Mouse (Mus musculus): ENCODE measurements at regions not wholly inside any gene's neighbourhood (a gene's known extent, or its start where the extent isn't known, plus 50 kb on each side); places are given as distances from the start of the nearest gene placed in this dataset.

DNA sequence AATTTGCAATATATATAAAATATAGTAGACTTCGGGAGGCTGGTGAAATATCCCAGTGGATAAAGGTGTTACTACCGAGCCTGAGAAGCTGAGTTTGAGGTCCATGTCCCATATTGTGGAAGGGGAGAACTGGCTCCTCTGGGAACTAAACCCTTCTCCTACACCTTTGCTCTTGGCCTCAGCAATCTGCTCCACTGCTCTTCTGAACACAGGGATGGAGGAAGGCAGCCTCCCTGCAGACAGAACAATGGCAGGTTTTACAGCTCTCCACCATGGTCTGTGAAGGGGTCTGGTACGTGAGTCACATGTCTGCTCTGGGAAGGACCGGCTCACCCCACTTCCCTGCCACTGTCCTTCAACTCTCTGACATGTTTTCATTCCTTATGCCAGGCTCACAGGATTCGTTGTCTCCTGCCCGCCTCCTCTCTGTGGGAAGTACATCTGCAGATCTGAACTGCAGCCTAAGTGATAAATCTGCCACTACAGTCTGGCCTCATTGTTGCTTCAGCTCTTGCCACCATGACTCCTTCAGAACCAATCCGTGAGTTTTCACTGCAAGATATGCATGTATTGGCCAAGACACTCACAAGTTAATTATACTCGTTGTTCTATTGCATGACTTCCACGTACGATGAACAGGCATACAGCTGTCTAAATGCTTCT, 220.0 kb upstream of the Gm9767 start:
- no peak for DNase-seq (ENCODE audit: low spot score in 2 of 2)

DNA sequence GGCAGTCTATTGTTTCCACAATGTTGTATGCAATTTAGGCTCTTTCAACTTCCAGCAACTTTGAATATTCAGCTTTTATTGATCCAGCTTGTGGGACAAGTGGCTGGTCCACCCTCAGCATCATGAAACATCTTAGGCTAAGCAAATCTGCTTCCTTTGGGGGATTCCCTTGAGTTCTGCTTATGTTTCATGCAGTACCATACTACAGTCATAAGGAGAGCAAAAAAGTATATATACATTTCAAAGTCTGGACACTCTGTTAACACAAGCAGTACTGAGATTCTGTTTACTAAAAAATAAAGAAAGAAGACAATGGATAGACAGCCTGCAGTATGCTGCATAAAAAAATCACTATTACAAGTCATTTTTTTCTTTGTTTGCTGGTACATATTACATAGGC, 233.7 kb upstream of the Gm9767 start:
- DNase-seq (ENCODE audit: low spot score in 2 of 2): no peak

DNA sequence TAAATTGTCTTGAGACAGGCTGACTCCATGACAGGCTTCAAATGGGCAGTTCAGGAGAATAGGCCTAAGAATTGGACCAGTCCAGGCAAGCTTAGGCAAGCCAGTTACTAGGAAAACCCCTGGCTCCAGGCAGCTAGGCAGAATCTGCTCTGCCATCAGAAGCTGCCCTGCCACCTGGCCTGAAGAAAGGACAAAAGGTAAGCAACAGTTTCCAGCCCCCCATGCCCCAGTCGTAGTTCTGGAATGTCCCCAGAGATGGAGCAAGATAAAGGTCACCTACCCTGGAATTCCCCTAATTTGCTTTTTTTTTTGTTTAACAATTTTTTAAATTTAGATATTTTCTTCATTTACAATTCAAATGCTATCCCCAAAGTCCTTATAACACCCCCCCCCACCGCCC, 248.8 kb upstream of the Gm9767 start:
- DNase-seq (ENCODE audit: low spot score in 2 of 2): no peak

DNA sequence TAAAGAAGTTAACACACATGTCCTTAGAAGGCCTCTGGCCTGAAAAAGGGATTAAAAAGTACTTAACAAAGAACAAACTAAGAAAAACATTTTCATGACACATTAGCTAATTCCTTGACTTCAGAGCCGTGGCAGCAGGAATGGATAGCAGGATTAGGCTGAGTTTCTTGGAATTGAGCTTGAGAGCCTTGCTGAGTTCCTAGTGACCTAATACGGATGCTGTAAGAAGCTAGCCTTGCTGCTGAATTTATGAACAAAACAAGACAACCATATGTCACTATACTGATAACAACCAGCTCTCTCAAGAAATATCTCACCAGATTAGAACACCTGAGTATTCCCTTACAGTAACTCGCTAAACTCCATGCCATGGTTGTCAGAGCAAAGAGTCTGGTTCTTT, 268.2 kb upstream of the Smlr1 start:
- no peak for DNase-seq (ENCODE audit: low spot score in 2 of 2)

DNA sequence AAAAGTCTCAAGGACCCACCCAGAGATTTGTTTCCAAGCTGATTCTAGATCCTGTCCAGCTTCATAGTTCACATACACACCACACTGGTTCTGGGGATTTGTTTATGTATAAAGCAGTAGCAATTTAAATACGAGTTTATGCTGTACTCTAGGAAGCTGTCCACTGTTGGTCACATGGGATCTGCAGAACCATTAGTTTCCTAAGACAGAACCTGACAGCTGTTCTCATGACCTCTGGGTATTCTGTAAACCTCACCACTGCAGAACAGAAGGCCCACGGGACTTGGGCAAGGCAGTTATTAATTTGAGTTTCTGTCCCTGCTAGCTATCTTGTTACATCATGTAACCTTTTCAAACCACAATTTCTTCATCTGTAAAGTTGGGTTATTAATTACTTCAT, 265.4 kb upstream of the Smlr1 start:
- no peak for DNase-seq (ENCODE audit: low spot score in 2 of 2)

DNA sequence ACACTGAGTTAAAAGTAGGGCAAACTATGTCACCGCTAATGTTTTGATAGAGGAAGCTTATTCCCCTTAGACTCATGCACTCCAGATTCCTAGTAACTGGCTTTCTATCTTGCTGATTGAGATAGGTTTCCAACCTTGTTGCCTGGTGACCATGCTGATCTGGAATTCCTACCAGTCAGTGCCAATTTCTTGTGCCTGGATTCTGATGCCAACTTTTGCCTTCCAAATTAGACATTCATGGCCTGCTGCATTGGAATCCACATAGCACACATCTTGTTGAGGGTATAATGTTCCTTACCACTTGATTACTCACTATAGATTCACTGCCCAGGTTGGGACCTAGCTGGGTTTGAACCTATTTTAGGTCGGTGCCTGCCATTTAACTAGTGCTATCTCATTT, 262.8 kb upstream of the Smlr1 start:
- DNase-seq (ENCODE audit: low spot score in 2 of 2): no peak

DNA sequence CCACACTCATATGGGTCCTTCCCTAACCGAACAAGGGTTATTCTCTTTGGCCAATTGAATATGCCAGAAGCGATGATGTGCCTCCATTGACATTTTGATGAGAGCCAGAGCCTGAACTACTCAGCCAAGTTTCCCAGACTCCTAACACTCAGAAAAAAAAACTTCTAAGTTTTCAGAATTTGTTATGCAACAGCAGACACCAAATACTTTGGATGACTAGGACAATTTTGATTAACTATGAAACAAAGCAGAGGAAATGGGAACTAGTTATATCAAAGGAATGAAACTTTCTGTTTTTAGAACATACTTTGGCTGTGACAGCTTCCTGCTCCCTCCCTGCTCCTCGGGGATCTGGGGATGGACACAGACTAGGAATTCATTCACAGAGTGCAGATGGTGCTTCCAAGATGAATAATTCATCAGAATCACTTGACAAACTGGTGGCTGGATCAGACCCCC, 254.3 kb upstream of the Smlr1 start:
- no peak for DNase-seq (ENCODE audit: low spot score in 2 of 2)

DNA sequence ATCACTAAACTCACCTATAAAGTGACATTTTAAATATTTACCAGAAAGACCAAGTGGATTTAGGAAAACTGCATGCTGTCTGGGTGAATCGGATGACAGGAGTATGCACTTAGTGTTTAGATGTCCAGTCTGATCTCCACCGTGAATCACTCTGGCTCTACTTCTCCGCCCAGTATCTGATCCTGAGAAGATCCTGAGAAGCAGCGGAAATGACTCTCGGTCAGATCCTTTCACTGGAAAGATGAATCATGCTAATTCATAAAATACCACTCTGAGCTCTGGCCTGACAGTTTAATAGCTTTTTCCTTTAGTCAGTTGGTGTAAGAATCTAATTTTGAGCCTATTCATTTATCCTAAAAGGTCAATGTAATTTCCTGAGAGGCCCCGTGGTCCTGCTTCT, 252.6 kb upstream of the Smlr1 start:
- DNase-seq (ENCODE audit: low spot score in 2 of 2): no peak

DNA sequence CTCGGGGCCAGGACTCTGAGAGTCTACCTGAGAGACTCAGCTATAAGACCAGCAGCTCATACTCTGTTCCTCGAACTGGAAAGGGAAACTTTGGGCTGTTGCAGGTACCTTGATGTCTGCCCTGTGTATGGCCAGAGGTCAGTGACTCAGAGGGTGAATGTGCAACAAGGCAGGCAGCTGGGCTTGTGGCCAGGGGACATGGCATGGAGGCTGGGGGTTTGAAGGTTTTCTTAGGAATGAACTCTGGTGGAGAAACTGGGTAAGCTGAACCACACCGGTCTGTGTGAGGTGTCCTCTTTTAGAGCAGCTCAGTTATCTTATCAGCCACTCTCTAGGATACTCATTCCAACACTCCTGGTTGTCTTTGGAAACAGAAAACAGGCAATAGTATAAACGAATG, 251.9 kb upstream of the Smlr1 start:
- no peak for DNase-seq (ENCODE audit: low spot score in 2 of 2)

DNA sequence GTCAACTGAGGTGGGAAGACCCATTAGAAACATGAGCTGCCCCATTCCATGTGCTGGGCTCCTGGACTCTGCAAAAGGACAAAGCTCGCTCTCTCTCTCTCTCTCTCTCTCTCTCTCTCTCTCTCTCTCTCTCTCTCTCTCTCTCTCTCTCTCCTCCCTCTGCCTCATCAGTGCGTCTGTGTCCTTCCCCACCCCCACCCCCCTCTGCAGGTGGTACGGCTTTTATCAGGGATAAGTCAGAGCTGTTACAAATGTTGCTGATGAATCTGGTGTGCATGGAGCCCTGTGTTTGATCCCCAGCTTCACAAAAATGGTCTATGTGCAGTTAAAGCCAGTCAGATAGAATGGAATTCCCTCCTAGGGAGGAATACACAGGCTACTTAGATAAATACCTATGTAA, 247.8 kb upstream of the Smlr1 start:
- DNase-seq (ENCODE audit: low spot score in 2 of 2): no peak

DNA sequence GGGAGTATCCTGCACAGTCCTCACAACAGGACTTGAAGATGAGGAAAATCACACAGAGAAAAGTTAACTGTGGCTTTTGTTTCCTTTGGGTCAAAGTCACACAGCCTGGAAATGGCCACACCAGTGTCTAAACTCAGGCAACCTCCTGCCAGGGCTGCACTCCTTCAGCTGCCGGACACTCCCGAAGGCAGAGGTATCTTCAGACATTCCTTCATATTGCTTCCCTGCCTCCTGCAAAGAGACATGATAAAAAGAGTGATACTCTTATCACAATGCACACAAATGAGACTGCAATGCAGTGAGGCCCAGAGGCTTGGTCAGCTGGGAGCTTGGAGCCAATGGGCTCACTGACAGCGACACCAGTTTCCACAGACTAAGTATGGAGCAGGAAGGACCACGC, 243.4 kb upstream of the Smlr1 start:
- DNase-seq (ENCODE audit: low spot score in 2 of 2): no peak

DNA sequence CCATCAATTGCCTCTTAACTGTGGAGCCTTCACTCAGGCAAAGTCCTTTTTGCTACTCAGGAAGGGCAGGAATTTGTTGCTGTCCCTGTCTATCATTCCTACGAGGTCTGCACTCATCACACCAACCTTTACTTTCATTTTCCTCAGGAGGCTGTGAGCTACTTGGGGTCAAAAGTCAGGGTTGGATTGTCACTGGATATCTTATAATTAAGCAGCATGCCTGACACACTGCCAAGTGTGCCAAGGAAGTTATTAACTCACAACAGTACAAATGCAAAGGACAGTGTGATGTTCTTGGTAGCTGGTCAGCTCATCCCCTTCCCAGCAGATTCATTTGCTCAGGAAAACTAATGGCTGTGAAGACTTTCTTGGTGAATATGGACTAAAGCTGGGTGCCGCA, 241.7 kb upstream of the Smlr1 start:
- no peak for DNase-seq (ENCODE audit: low spot score in 2 of 2)

DNA sequence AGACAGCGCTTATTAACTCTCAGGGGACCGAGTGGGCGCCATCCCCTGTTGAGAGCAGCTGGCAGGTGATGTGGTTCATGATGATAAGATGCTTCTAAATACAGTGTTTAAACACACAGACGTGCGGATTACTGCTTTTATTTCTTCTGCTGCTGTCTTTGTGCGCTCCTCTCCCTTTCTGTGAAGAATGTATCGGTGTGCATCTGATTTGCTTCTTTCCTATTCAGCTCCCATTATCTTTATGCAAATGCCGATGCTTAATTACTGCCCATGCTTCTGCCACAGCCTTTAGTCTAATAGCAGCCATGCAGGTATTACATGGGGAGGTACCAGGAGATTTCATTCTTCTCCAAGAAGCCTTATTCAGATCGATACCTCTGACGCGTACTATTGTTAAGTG, 240.6 kb upstream of the Smlr1 start:
- no peak for DNase-seq (ENCODE audit: low spot score in 2 of 2)

DNA sequence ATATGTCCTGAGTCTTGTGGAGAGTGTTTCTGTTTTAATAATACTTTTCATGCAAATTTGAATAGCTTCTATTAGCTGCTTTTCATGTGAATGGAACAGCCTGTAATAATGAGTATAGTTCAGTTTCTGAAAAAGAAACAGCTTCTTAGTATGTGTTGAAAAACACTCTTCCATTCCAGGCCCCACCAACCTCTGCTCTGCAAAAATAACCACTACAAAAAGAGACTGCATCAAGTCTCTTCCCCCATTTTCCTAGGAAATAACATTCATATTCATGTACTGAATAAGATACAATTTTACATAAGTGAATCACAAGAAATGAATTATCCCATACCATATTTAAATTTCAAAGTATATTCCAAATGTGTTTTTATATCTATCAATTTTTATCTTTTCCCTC, 234.0 kb upstream of the Smlr1 start:
- DNase-seq (ENCODE audit: low spot score in 2 of 2): no peak

DNA sequence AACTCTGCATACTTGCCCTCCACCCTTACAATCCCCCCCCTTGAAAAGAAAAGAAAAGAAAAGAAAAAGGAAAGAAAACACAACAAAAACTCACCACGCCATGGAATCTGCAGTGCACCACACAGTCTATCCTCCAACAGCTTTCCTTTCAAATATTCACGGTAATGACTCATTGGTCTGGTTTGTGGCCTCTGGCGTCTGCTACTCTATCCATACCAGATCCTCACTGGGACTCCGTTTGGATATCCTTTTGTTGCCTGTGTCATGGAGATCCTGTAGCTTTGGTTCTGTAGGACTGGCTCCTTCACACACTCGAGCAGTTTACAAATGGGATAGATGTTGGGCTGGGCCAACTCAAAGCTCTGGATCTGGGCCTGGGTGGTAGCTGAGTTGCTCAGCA, 232.4 kb upstream of the Smlr1 start:
- no peak for DNase-seq (ENCODE audit: low spot score in 2 of 2)

DNA sequence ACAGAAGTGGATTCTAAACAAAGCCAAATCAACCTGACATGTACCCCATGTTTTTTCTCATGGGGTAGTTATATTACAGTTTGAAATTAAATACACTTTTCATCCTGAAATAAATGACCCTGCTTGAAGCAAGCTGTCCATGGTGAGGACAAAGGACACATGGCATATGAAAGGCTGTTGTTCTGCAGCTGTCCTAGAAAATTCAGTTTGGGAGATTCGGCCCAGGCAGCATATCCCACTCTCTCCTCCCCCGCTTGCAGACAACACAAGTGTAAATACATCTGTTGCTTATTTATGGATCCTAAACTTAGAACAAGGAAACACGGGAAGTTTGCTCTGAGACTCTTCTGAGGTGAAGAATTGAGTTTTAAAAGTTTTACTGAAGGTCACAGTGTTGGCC, 218.2 kb upstream of the Smlr1 start:
- DNase-seq (ENCODE audit: low spot score in 2 of 2): no peak

DNA sequence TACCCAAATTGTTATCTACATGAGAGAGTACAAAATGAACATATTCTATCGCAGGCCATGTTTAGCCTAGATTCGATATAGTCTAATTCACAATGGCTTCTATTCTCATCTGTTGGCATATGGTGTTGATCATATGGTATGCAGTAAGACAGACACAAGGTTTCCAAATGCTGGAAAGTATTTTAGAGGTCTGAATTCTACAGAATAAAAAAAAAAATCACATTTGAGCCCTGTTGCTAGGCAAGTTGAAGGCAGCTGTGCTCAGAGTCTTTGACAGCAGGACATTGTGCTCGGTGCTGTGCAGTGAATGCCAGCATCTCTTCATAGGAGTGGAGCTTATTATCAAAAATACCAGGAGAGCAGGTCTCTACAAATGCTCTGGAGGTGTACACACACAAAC, 206.6 kb upstream of the Smlr1 start:
- no peak for DNase-seq (ENCODE audit: low spot score in 2 of 2)

DNA sequence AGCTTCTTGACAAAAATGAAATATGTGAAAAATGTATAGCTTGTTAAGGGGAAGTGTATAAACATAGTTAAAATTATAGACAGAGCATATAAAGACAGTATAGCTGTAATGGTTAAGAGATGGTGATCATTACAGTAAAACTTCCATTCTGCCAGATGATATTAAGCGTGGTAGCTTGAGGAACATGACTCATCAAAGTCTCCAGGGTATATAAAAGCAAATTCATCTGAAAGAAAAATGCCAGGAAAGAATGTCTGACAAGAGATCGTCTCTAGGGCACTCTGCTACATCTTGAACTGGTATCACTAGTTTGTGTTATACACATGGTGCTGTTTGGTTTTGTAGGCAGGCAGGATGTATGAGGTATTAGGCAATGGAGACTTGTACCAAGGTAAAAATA, 204.9 kb upstream of the Smlr1 start:
- no peak for DNase-seq (ENCODE audit: low spot score in 2 of 2)

DNA sequence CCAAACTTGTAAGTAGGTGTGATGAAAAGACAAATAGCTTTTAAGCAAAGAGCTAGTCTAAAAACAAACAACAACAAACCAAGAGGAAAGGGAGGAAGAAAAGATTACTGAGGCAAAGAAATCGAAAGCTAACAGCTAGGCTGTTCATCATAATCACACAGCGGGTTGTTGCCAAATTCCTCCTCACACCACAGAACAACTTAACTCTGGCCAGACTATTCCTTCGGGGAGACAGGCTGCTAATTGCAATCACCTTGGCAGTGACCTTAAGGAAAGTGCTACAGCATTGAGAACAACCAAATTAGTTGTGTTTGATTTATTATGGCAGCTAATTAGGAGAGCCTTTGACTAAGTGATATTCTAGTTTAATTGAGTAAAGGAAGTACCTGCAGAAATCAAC, 194.4 kb upstream of the Smlr1 start:
- DNase-seq (ENCODE audit: low spot score in 2 of 2): no peak

DNA sequence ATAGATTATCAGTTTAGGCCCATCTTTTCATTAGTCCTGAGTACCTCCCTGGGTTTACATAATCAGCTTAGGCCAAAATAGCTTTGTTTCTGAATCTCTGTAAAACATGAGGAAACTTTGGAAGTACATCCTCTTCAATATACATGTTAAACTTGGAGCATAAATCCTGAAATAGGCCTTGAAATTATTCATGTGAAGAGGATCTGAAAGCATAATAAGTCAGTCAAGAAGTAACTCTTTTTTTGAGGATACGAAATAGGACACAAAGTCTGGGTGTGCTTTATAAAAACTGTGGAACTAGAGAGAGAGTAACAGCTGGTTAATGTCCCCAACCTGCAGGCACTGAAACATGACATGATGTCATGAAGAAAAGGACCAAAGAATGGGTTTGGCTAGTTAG, 187.9 kb upstream of the Smlr1 start:
- DNase-seq (ENCODE audit: low spot score in 2 of 2): no peak

DNA sequence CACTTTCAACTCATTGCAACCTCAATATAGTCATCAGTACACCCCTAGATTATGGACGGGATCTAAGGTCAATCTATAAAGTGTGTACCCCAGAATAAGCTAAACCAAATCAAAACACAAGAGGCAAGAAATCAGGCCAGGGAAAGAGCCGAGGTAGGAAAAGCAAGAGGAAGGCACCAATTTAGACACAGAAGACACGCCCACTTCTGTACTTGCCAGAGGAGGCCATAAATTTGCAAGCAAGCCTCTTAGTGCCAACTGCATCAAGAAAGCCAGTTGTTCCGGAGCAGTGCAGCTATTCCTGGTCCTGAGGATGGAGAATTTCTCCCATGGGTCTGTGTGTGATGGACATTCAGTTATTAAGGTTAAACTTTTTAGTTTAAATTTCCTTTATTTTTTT, 179.7 kb upstream of the Smlr1 start:
- no peak for DNase-seq (ENCODE audit: low spot score in 2 of 2)

DNA sequence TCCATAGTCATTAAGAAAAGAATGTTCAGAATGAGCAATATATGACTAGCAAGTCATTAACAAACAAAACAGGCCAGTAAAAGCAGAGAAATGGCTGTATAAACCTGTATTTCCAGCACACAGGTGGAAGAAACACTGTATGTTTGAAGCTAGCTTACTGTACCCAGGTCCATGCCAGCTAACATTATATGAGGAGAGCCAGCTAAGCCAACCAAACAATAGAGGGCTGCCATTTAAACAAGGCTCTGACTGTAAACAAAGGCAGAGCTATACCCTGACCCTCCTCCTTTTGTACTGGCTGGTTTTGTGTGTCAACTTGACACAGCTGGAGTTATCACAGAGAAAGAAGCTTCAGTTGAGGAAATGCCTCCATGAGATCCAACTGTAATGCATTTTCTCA, 178.6 kb upstream of the Smlr1 start:
- DNase-seq (ENCODE audit: low spot score in 2 of 2): no peak

DNA sequence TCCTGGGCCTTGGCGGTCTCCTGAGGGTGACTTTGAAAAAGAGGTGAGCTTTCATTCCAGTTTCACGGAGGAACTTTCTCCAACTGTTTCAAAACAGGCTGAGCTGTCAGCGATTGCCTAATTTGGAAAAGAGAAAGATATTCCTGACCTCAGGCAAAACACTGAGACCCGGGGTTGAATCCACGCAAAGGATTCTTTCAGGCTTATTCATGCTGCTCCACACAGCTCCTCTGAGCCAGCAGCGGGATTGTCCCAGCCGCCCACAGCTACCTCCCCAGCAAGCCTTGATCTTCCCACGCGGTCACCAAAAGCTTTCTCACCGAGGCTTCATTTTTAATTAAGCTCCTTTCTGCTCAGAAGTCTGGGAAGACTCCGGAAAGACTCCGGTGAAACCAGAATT, 178.0 kb upstream of the Smlr1 start:
- DNase-seq (ENCODE audit: low spot score in 2 of 2): no peak

DNA sequence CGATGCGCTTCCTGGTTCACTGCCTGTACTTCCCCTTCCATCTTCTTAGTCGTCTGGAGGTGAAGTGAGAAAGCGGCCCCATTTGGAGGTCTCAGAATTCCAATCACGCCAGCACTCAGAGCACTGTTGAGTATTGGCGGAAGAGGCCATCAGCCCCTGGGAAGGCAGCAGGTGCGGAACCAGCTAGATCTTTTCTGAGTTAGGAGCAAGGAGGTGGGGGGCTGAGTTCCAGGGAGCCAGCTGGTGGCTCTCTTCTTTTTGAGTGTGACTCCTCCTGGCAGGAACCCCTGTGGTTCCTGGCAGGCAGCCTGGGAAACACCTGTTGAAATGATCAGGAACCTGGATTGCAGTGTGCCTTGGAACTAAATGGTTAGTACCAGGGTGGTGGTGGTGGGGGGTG, 171.9 kb upstream of the Smlr1 start:
- DNase-seq (ENCODE audit: low spot score in 2 of 2): no peak

DNA sequence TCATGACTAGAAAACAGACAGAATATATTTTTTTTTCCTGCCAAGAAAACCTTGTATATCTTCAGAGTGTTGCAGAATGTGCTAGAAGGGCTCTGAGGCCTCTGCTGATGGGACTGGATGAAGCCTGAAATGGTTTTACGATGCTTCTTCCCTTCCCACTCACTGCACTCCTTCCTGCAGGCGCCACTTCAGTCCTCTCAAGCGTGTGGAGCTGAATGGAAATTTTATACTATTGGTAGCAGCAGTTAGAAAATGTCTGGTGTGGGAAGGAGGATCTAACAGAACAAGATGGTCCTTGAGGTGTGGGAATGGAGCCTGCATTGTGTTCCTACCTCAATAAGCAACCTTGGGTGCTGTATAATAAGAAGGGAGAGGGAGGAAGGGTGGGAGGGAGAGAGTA, 166.1 kb upstream of the Smlr1 start:
- DNase-seq (ENCODE audit: low spot score in 2 of 2): no peak
